Mouse (Mus musculus) left cerebral cortex, adult 8-10 months (tissue): ENCODE results near the gene Rabep1. TPM values are rescaled to one million over a fixed set of nuclear protein-coding genes. Genes with fewer than 3 reads are reported as not detected.

Source experiments
- DNase-seq, 2 experiments: peaks; one replicate each; pipeline ENCODE4 v3.0.0; 2022; ENCODE audit warnings: low spot score in 2 of 2
- total RNA-seq, 4 experiments: library from RNA; stranded (reverse); gene quantifications; 2 replicates each; pipeline ENCODE4 v1.2.4; 2022

Gene Rabep1
- 100 to 1,000 TPM; 123 to 128 (median 125) TPM for total RNA-seq

- peak; percentile 83 to 85 for DNase-seq
These were observed at the start of gene Rabep1 for GRCm38 (mm10) chr11:70844559-70845456. Gene Rabep1 (plus strand): TSS chr11:70844778.

- DNase-seq, result no peak
These were observed 42.2 kb upstream of the Rabep1 start for GRCm38 (mm10) chr11:70802208-70802864.

- no peak for DNase-seq
These were observed 41.7 kb upstream of the Rabep1 start for GRCm38 (mm10) chr11:70802865-70803261.

GRCm38 (mm10) chr11:70803711-70804200 is 40.8 kb upstream of the Rabep1 start:
- DNase-seq, result no peak

GRCm38 (mm10) chr11:70804395-70804794 is 40.2 kb upstream of the Rabep1 start:
- no peak for DNase-seq

GRCm38 (mm10) chr11:70805641-70806175 is 38.9 kb upstream of the Rabep1 start:
- no peak for DNase-seq

GRCm38 (mm10) chr11:70806697-70807096 is 37.9 kb upstream of the Rabep1 start:
- no peak for DNase-seq

GRCm38 (mm10) chr11:70807630-70808029 is 36.9 kb upstream of the Rabep1 start:
- no peak for DNase-seq

GRCm38 (mm10) chr11:70808101-70808500 is 36.5 kb upstream of the Rabep1 start:
- no peak for DNase-seq

- DNase-seq, result no peak
These were observed 35.6 kb upstream of the Rabep1 start for GRCm38 (mm10) chr11:70809011-70809410.

GRCm38 (mm10) chr11:70811041-70811440 is 33.5 kb upstream of the Rabep1 start:
- DNase-seq, result no peak

GRCm38 (mm10) chr11:70811471-70812240 is 32.9 kb upstream of the Rabep1 start:
- DNase-seq, result no peak

- DNase-seq, result no peak
These were observed 32.2 kb upstream of the Rabep1 start, which contains the start of gene Scimp for GRCm38 (mm10) chr11:70812365-70812764. Gene Scimp (minus strand): TSS chr11:70812586.

- no peak for DNase-seq
These were observed 29.5 kb upstream of the Rabep1 start for GRCm38 (mm10) chr11:70815071-70815470.

GRCm38 (mm10) chr11:70815498-70816078 is 29.0 kb upstream of the Rabep1 start:
- peak in 1 of 2 experiments; percentile 25 for DNase-seq

GRCm38 (mm10) chr11:70816770-70817169 is 27.8 kb upstream of the Rabep1 start:
- DNase-seq, result no peak

GRCm38 (mm10) chr11:70820120-70820519 is 24.5 kb upstream of the Rabep1 start:
- no peak for DNase-seq

GRCm38 (mm10) chr11:70821728-70822591 is 22.6 kb upstream of the Rabep1 start:
- DNase-seq, result no peak

GRCm38 (mm10) chr11:70826207-70826606 is 18.4 kb upstream of the Rabep1 start:
- DNase-seq, result no peak
